Mouse (Mus musculus): ENCODE measurements around the gene A930004D18Rik. TPM values are rescaled to one million over a fixed set of nuclear protein-coding genes. Genes with fewer than 3 reads are reported as not detected.

Gene A930004D18Rik
- polyA plus RNA-seq, 1 experiment from 2014 or later = 13.6 TPM

DNA sequence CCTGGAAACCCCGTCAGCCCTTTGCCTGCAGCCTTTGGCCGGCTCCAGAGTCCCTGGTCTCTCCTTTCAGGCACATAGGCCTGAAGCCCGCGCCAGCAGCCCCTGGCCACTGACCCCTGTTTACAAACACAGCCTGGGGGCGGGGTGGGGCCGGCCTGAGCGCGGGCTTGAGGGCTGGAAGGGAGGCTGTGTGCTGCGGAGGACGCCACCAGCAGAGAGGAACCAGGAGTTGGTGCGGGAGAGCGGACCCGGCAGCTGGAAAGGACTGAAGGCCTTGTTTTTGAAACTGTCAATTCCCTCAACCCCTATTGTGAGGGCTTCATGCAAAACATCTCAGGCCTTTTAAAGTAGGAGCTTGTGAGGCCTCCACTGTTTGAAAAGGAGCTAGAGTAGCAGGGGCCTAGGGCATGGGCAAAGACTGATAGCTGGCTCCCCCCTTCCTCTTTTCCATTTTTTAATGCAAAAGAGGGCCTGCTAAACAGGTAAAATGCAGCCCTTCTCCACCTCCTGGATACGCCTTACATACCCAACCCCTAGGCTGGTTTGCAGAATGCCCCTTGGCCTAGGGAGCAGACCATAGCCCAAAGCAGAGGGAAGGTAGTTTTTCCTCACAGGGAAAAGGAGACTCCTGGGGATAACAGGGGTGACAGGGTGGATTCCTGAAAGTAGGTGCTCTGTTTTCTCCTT lies 3.8 kb upstream of the A930004D18Rik start:
- H3K4me1 ChIP-seq = peaks cover 57% of the 10 kb centered on the region
- peak; percentile 74; the same call in 1 of the 2 replicates for ATAC-seq (ENCODE audit: borderline replicate concordance, extremely low read depth, low FRiP score, low TSS enrichment)
- peak overlapping the region; percentile 7; the same call in 1 of the 2 replicates for H3K4me3 ChIP-seq
- peak overlapping the region; percentile 35; the same call in 1 of the 2 replicates for H3K9ac ChIP-seq
- peak overlapping the region; percentile 38 for H3K4me2 ChIP-seq
- peak overlapping the region; percentile 34; the same call in 1 of the 2 replicates for H3K27ac ChIP-seq
- no peaks in the 10 kb centered on the region for H3K36me3 ChIP-seq
- H3K27me3 ChIP-seq = no peaks in the 10 kb centered on the region
- H3K9me3 ChIP-seq = no peaks in the 10 kb centered on the region
- WGBS = 19% methylated on average over 14 of the region's 14 CpGs

DNA sequence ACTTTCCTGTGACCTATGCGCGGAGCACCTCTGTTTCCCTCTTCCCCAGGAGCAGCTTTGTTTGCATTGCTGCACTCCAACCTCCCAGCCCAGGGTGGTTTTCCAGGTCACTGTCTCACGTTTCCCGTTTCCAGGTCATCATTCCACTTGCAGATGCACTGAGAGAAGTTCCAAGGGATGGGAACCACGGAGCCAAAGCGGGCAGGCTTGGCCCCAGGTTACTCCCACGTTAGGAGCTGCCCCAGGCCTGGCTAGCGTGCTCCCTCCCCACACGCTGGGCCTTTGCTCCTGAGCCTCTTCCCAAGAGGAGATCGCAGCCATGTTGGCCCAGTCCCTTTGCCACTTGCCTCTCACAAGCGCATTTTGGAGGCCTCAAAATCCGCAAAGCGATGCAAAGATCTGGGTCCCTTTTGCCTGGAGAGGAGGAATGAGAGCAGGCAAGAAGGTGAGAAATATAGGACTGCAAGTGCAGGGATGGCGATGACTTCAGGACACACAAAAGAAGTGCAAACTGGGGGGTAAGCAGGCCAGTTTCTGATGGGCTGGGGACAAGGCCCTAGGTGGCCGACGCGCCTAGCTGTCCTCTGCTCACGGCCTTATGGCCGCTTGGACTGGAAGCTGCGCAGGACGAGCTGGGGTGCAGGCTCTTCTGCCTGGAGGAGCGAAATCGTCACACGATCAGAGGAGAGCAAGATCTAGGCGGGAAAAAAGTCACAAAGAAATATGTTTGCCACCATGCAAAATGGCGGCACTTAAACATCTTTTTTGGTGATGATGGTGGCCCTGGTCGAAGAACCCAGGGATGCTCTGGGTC lies 3.0 kb upstream of the A930004D18Rik start:
- no peaks in the 10 kb centered on the region for H3K9me3 ChIP-seq
- no peaks in the 10 kb centered on the region for H3K36me3 ChIP-seq
- no peak for ATAC-seq (ENCODE audit: borderline replicate concordance, extremely low read depth, low FRiP score, low TSS enrichment)
- peak overlapping the region; percentile 34; the same call in 1 of the 2 replicates for H3K27ac ChIP-seq
- peak overlapping the region; percentile 53 for H3K4me2 ChIP-seq
- peaks cover 57% of the 10 kb centered on the region for H3K4me1 ChIP-seq
- H3K27me3 ChIP-seq = no peaks in the 10 kb centered on the region
- H3K4me3 ChIP-seq = no peak overlapping the region
- no peak overlapping the region for H3K9ac ChIP-seq
- 45% methylated on average over 27 of the region's 27 CpGs for WGBS

GRCm38 (mm10) chr2:18039566-18040290 lies 2.2 kb upstream of the A930004D18Rik start:
- peak overlapping the region; percentile 53 for H3K4me2 ChIP-seq
- H3K9ac ChIP-seq = peak overlapping the region; percentile 50
- WGBS = 12% methylated on average over 46 of the region's 46 CpGs
- H3K36me3 ChIP-seq = no peaks in the 10 kb centered on the region
- H3K4me1 ChIP-seq = peaks cover 56% of the 10 kb centered on the region
- peak; percentile 72 for ATAC-seq (ENCODE audit: borderline replicate concordance, extremely low read depth, low FRiP score, low TSS enrichment)
- no peaks in the 10 kb centered on the region for H3K9me3 ChIP-seq
- no peaks in the 10 kb centered on the region for H3K27me3 ChIP-seq
- H3K27ac ChIP-seq = peak overlapping the region; percentile 61
- peak overlapping the region; percentile 12 for H3K4me3 ChIP-seq

- ATAC-seq (ENCODE audit: borderline replicate concordance, extremely low read depth, low FRiP score, low TSS enrichment) = no peak
- Histone ChIP-seq H3K4me1 (peaks cover 48% of the 10 kb centered on the region), H3K36me3 (no peaks in the 10 kb centered on the region), H3K4me2 (no peak overlapping the region), H3K27ac (no peak overlapping the region), H3K9ac (no peak overlapping the region), H3K4me3 (no peak overlapping the region), H3K27me3 (no peaks in the 10 kb centered on the region), H3K9me3 (no peaks in the 10 kb centered on the region)
- 71% methylated on average over 10 of the region's 10 CpGs for WGBS
Measured at GRCm38 (mm10) chr2:18038895-18039371, 1.4 kb upstream of the A930004D18Rik start.

DNA sequence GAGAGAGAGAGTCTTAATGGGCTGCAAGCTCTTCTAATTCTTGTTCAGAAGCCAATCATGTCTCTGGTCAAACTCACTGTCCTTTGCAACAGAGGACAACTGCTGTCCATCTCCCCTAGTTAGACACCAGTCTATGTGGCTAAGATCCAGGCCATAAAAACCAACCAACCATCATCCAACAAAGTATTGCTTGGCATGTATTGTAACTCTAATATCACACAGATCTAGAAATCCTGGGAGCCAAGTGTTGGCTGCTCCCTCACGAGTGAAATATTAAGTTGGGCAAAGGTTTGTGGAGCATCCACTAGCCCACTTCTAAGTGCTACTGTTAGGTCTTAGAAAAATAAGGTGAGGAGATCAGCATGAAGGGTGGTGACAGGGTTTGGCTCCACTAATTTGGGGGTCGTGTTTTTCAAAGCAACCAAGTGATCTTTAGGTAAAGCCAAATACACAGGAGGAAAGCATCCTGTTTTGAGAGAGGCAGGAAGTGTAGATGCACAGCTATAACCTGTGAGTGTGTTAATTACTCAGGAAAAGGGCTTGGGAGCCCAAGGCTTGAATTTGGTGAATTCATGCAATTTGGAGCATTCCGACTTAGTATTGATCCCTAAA lies 710 bp upstream of the A930004D18Rik start:
- no peak overlapping the region for H3K9ac ChIP-seq
- no peak overlapping the region for H3K27ac ChIP-seq
- no peaks in the 10 kb centered on the region for H3K36me3 ChIP-seq
- H3K4me1 ChIP-seq = peaks cover 44% of the 10 kb centered on the region
- no peaks in the 10 kb centered on the region for H3K9me3 ChIP-seq
- no peak overlapping the region for H3K4me2 ChIP-seq
- no peak for ATAC-seq (ENCODE audit: borderline replicate concordance, extremely low read depth, low FRiP score, low TSS enrichment)
- no peaks in the 10 kb centered on the region for H3K27me3 ChIP-seq
- WGBS = 68% methylated on average over 3 of the region's 3 CpGs
- no peak overlapping the region for H3K4me3 ChIP-seq

DNA sequence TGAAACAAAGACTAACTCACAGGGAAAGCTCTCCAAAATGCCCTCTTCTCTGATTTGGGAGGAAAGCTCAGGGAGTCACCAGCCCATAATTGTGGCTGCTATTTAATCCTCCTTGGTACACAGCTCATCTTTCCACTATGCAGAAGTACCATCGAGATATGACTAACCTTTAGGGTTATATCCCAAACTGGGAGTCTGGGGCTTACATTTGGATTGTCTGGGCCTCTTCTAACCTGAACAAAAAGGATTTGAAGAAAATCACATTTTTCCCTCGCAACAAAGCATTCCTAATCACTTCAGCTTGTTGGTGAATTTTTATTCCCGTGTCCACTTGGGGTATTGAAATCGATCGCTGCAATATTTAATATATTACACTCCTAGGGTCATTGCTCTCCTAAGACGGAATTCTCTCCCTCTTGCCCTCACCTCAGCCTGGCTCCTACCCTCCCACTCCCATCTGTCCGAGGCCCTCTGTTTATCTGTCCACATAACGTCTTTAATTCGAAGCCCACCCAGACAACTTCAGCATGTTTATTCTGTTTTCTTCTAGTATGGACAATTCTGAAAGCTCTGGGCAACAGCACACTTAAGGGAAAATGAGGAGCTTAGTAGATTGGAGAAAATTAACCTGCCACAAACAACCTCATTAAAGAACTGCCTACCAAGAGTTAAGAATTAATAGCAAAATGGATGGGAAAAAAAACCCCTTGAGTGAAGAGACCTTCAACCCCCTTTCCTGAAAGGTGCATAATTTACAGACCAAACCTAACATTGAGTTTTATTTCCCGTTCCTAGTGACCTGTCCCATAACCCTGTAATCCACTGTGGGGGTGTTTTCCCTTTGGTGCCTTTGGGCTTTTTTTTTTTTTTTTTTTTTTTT lies 2.9 kb downstream of the A930004D18Rik start:
- H3K4me3 ChIP-seq = no peak overlapping the region
- H3K4me1 ChIP-seq = peaks cover 27% of the 10 kb centered on the region
- no peaks in the 10 kb centered on the region for H3K9me3 ChIP-seq
- no peak overlapping the region for H3K27ac ChIP-seq
- H3K27me3 ChIP-seq = no peaks in the 10 kb centered on the region
- no peak overlapping the region for H3K9ac ChIP-seq
- no peaks in the 10 kb centered on the region for H3K36me3 ChIP-seq
- WGBS = 81% methylated on average over 10 of the region's 10 CpGs
- H3K4me2 ChIP-seq = no peak overlapping the region
- ATAC-seq (ENCODE audit: borderline replicate concordance, extremely low read depth, low FRiP score, low TSS enrichment) = no peak

DNA sequence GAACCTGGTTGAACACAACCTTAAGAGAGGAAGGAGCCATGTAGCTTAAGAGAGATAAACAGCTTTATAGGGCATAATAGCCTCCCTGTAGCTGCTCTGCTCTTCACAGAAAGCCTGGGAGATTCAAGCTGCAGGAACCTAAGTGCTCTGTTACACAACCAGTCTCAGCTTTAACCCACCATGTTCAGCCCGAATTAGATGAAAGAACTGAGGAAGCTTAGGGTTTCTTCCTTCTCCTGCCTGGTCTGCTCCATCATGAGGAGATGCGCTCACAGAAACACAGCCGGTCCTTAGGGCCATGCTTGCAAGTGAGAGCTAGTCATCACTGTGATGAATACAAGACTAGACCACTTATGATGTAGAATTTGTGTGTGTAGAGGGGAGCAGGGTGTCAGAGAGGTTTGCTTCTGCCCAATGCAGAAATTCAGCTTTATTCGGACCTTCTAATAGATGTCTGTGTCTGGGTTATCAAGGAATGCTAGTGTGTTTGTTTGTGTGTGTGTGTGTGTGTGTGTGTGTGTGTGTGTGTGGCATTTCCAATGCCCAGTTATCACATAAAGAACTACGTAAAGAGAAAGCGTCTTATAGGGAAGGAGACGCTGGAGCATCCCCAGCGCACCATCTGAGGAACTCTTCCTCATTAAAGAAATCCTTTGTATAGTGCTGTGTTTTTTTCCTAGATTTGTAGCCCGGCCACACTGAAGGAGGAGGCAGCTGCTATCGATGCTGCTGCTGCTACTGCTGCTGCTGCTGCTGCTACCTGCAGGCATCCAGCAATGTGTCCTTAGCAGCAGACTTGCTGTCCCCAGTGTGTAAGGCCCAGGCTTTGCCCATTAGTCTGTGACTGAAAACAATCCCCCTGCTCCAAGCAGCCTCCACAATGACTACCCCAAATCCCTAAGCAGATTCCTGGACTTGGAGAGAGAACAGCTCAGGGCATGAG lies 4.1 kb downstream of the A930004D18Rik start:
- no peak overlapping the region for H3K9ac ChIP-seq
- 70% methylated on average over 10 of the region's 10 CpGs for WGBS
- no peak overlapping the region for H3K4me3 ChIP-seq
- no peaks in the 10 kb centered on the region for H3K36me3 ChIP-seq
- no peak overlapping the region for H3K4me2 ChIP-seq
- H3K4me1 ChIP-seq = peaks cover 19% of the 10 kb centered on the region
- H3K9me3 ChIP-seq = no peaks in the 10 kb centered on the region
- no peaks in the 10 kb centered on the region for H3K27me3 ChIP-seq
- H3K27ac ChIP-seq = no peak overlapping the region
- no peak for ATAC-seq (ENCODE audit: borderline replicate concordance, extremely low read depth, low FRiP score, low TSS enrichment)

- H3K4me1 ChIP-seq = peaks cover 19% of the 10 kb centered on the region
- no peaks in the 10 kb centered on the region for H3K36me3 ChIP-seq
- H3K27me3 ChIP-seq = no peaks in the 10 kb centered on the region
- H3K27ac ChIP-seq = no peak overlapping the region
- H3K9ac ChIP-seq = no peak overlapping the region
- H3K4me3 ChIP-seq = no peak overlapping the region
- no peak overlapping the region for H3K4me2 ChIP-seq
- WGBS = 66% methylated on average over 5 of the region's 5 CpGs
- ATAC-seq (ENCODE audit: borderline replicate concordance, extremely low read depth, low FRiP score, low TSS enrichment) = no peak
- no peaks in the 10 kb centered on the region for H3K9me3 ChIP-seq
Measured at GRCm38 (mm10) chr2:18032538-18032895, 5.0 kb downstream of the A930004D18Rik start.

DNA sequence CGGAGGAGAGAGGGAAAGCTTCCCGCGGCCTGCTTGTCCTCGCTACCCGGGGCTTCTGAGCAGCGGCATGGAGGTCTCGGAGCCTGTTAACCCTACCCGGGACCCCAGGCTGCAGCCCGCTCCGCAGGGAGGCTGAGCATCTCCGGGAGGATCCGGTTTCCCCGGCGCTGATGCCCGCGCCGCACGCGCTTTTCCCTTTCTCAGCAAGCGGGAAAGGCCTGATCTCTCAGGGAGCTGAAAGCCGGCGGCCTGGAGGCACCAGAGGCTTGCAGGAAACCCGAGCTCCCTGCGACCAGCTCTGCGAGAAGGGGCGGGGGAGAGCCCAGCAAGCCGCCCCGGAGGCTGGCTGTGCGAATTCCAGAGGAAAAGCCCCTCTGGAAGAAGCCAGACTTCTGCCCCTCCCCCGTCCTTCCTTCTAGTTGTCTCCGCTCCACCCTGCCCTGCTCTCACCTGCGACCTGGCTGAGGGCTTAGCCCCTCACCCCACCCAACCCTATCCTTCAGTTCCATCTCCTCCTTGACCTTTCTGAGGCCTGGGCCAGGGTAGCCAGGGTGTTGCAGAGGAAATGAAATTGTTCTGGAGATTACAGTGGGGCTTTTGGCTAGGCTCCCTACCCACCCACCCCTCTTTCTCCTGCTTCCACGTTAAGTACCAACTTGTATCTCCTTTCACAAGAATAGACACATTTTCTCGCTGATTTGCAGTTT lies 5.6 kb downstream of the A930004D18Rik start:
- Histone ChIP-seq H3K4me3 (peak overlapping the region; percentile 36), H3K27me3 (no peaks in the 10 kb centered on the region), H3K9me3 (no peaks in the 10 kb centered on the region), H3K36me3 (no peaks in the 10 kb centered on the region), H3K27ac (0 out of 2 replicates have a peak overlapping the region, but pooled peaks have one; percentile 25), H3K9ac (peak overlapping the region; percentile 42), H3K4me2 (peak overlapping the region; percentile 79), H3K4me1 (peaks cover 21% of the 10 kb centered on the region)
- 4% methylated on average over 34 of the region's 34 CpGs for WGBS
- ATAC-seq (ENCODE audit: borderline replicate concordance, extremely low read depth, low FRiP score, low TSS enrichment) = no peak

All from lung, embryonic 15.5 days (tissue).